Mouse (Mus musculus) limb, embryonic 15.5 days (tissue): Measurements from ENCODE around the gene Ruvbl2. TPM values are rescaled to one million over a fixed set of nuclear protein-coding genes. Genes with fewer than 3 reads are reported as not detected.
"Not testable (repeated sequence)": the region's sequence is repeated elsewhere in the genome, so short reads cannot be mapped to it uniquely, and the experiment has no call there.

ENCODE experiments used
- ATAC-seq: fragments of 200-750 bp; cut with Nextera tagmentation; 2 replicates; pipeline ENCODE4 v1.8.0; 2017; ENCODE audit warnings: low read depth, moderate TSS enrichment; ENCODE audit not compliant: insufficient number of reproducible peaks, low FRiP score, low TSS enrichment
- H3K27ac ChIP-seq: fragments of 300-500 bp; sonication (generic); 2 replicates; pipeline ENCODE4 v1.5.1; 2015; ENCODE audit warnings: moderate library complexity, mild to moderate bottlenecking, inconsistent platforms
- H3K27me3 ChIP-seq: fragments of 300-500 bp; sonication (generic); 2 replicates; pipeline ENCODE4 v1.6.1; 2015; ENCODE audit warnings: inconsistent platforms
- H3K36me3 ChIP-seq: fragments of 300-500 bp; sonication (generic); 2 replicates; pipeline ENCODE4 v1.6.1; 2015; ENCODE audit warnings: inconsistent platforms
- H3K4me1 ChIP-seq: fragments of 300-500 bp; sonication (generic); 2 replicates; pipeline ENCODE4 v1.6.1; 2015; ENCODE audit warnings: inconsistent platforms
- H3K4me2 ChIP-seq: fragments of 300-500 bp; sonication (generic); 2 replicates; pipeline ENCODE4 v1.6.1; 2015; ENCODE audit warnings: mild to moderate bottlenecking, inconsistent platforms
- H3K4me3 ChIP-seq: fragments of 300-500 bp; sonication (generic); 2 replicates; pipeline ENCODE4 v1.5.1; 2015; ENCODE audit warnings: mild to moderate bottlenecking, inconsistent platforms
- H3K9ac ChIP-seq: fragments of 300-500 bp; sonication (generic); 2 replicates; pipeline ENCODE4 v1.6.1; 2015; ENCODE audit warnings: inconsistent platforms
- H3K9me3 ChIP-seq: fragments of 300-500 bp; sonication (generic); 2 replicates; pipeline ENCODE4 v1.6.1; 2016; ENCODE audit warnings: inconsistent platforms
- WGBS: fragments of 180-500 bp; shearing (Covaris S2); methylation state at CpG from one replicate; pipeline ENCODE4 v1.1.7; 2015; 5-methylcytosine and 5-hydroxymethylcytosine counted together
- polyA plus RNA-seq: library from polyadenylated mRNA; unstranded; fragments of >200 nt; fragmentation: Nextera tagmentation; extraction: Ambion mirVana; gene quantifications from 2 replicates; pipeline ENCODE4 v1.2.1, GENCODE M21; 2015

Gene Ruvbl2
- polyA plus RNA-seq, 1 experiment from 2014 or later: 125 TPM

DNA sequence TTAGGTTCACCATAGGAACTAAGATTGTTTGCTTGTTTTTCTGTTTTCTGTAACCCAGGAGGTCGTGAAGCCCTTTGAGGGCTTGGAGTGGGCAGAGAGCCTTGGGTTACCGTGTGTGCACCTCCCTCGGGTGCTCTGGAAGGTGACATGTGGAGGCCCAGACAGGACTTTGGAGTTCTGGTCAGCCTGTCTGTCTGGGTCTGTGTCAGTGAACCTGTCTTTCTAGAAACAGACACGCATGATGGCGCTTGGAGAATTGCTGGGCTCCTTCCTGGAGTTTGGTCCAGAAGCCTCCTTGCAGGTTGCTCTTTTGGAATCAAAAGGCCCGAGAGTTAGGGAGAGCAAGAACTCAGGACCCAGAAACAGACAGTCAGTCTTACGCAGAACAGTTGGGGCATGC, 22.5 kb upstream of the Ruvbl2 start:
- 67% methylated on average over 7 of the region's 7 CpGs for WGBS
- peak overlapping the region; percentile 50 for H3K4me2 ChIP-seq
- no peaks in the 10 kb centered on the region for H3K27me3 ChIP-seq
- H3K4me1 ChIP-seq: peaks cover 50% of the 10 kb centered on the region
- 0 out of 2 replicates have a peak overlapping the region, but pooled peaks have one; percentile 7 for H3K9ac ChIP-seq
- H3K36me3 ChIP-seq: peaks cover 71% of the 10 kb centered on the region
- ATAC-seq: no peak
- H3K27ac ChIP-seq: peak overlapping the region; percentile 87
- H3K9me3 ChIP-seq: no peaks in the 10 kb centered on the region
- H3K4me3 ChIP-seq: peak overlapping the region; percentile 62

DNA sequence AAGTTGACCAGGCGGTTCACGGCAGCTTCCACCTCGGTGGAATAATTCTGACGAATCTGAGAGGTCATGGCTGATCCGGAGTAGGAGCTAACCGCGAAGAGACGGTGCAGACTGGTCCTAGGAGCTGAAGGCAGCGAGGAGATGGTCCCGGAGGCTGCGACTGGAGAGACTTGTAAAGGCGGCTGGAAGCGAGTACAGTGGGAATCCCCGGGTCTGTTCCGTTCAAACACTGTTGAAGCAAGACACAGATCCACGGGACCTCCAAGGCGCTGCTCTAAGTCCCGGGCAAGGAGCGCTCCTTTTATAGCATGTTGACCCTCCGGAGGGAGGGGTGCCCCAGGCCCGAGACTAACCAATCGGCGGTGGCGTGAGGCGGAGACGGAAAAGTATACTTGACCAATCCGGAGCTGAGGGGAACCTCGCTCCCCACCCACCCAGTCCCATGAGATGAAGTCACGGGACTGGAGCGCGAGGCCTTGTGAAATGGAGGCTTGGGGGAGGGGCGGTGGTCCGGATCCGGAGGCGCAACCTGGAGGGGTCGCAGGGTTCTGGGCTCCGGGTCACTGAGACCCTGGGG, 21.8 kb upstream of the Ruvbl2 start, which contains the start of gene Ftl1:
Gene Ftl1, minus strand, starts transcription at position 321 of the 577 bp plus-strand sequence.
- H3K9ac ChIP-seq: peak within 1 kb of the TSS; percentile 66
- peaks cover 71% of the 10 kb centered on the region for H3K36me3 ChIP-seq
- peak within 1 kb of the TSS; percentile 64 for H3K4me2 ChIP-seq
- ATAC-seq: peak; percentile 96
- peaks cover 46% of the 10 kb centered on the region for H3K4me1 ChIP-seq
- not testable (repeated sequence) for H3K9me3 ChIP-seq, H3K27me3 ChIP-seq
- peak within 1 kb of the TSS; percentile 62 for H3K4me3 ChIP-seq
- peak within 1 kb of the TSS; percentile 96 for H3K27ac ChIP-seq
- WGBS: 0% methylated on average over 33 of the region's 37 CpGs

GRCm38 (mm10) chr7:45458748-45459563, 21.1 kb upstream of the Ruvbl2 start:
- under 1% methylated on average over 41 of the region's 43 CpGs for WGBS

DNA sequence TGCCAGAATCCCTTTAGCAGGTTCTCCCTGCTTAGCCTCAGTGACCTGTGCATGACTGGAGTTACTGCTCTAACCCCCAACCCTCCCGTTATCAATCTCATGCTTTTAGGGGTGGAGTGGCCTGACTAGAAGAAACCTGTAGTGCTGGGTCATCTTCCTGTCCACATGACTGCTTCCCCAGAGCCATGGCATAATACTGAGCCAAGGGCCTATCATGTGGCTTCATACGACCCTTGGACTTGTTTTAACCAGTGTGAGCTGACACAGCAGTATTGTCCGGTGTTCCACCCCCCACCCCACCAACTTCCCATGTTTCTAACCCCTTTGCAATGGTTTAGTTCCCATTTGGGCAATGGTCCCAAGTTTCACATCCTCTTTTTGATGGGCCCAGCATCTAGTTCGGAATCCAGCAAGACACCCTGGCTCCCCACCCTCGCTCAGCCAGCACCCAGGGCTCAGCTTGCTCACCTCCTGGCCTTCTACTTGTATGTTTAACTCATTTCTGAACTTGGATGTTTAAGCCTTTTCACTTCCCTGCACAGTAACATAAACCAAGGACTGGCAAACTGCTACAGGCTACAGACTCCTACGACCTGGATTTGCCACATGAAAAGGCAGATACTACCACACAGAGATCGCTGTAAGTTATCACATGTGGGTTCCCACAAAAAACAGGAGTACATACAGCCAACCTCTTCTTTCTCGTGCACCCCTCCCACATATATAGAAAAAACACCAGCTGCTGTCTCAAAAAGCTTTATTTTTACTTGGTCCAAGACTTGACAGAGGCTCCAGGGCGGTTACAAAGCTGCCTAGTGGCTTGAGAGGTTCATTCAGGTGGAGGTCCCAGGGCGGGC, 19.5 kb upstream of the Ruvbl2 start:
- Histone ChIP-seq H3K36me3 (peaks cover 69% of the 10 kb centered on the region), H3K27me3 (no peaks in the 10 kb centered on the region), H3K9me3 (no peaks in the 10 kb centered on the region), H3K9ac (no peak overlapping the region), H3K27ac (peak overlapping the region; percentile 55), H3K4me2 (peak overlapping the region; percentile 64), H3K4me3 (peak overlapping the region; percentile 62), H3K4me1 (peaks cover 45% of the 10 kb centered on the region)
- no peak for ATAC-seq
- WGBS: 63% methylated on average over 10 of the region's 10 CpGs

More at GRCm38 (mm10) chr7:45458748-45459563, 21.1 kb upstream of the Ruvbl2 start:
- peak overlapping the region; percentile 62 for H3K4me3 ChIP-seq
- H3K27me3 ChIP-seq: no peaks in the 10 kb centered on the region
- peak overlapping the region; percentile 64 for H3K4me2 ChIP-seq
- H3K4me1 ChIP-seq: peaks cover 46% of the 10 kb centered on the region
- H3K36me3 ChIP-seq: peaks cover 72% of the 10 kb centered on the region
- H3K9me3 ChIP-seq: no peaks in the 10 kb centered on the region
- ATAC-seq: peak; percentile 62
- peak overlapping the region; percentile 96 for H3K27ac ChIP-seq
- peak overlapping the region; percentile 66 for H3K9ac ChIP-seq

DNA sequence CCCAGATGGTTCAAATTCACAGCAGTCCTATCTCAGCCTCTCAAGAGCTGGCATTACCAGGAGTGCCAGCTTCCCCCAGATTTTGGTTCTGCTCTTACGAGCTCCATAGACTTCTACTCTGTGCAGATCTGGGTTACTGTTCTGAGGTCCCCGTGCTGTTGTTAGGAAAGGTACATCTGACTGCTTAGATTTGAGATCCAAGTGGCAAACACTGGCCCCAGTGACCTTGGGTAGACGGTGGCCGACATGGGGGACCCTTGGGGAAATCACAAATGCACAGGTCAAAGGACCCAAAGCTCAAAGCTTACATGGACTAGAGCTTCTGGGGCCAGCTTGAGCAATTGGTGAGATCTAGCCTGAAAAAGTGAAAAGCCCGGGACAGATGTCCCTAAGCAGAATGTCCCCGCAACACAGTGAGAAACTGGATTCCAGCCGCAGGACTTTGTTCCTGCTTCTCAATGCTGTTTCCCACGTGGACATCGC, 18.9 kb upstream of the Ruvbl2 start:
- peaks cover 71% of the 10 kb centered on the region for H3K36me3 ChIP-seq
- H3K27me3 ChIP-seq: no peaks in the 10 kb centered on the region
- peaks cover 40% of the 10 kb centered on the region for H3K4me1 ChIP-seq
- ATAC-seq: no peak
- H3K9ac ChIP-seq: no peak overlapping the region
- 56% methylated on average over 9 of the region's 9 CpGs for WGBS
- H3K27ac ChIP-seq: peak overlapping the region; percentile 55
- H3K4me3 ChIP-seq: peak overlapping the region; percentile 62
- peak overlapping the region; percentile 2; the same call in 1 of the 2 replicates for H3K4me2 ChIP-seq
- no peaks in the 10 kb centered on the region for H3K9me3 ChIP-seq

- 65% methylated on average over 13 of the region's 13 CpGs for WGBS
- Histone ChIP-seq H3K4me3 (no peak overlapping the region), H3K27ac (0 out of 2 replicates have a peak overlapping the region, but pooled peaks have one; percentile 55), H3K4me1 (peaks cover 39% of the 10 kb centered on the region), H3K9ac (0 out of 2 replicates have a peak overlapping the region, but pooled peaks have one; percentile 17), H3K9me3 (no peaks in the 10 kb centered on the region), H3K36me3 (peaks cover 73% of the 10 kb centered on the region), H3K4me2 (no peak overlapping the region), H3K27me3 (no peaks in the 10 kb centered on the region)
- ATAC-seq: no peak
These were observed 18.2 kb upstream of the Ruvbl2 start for GRCm38 (mm10) chr7:45455932-45456696.

GRCm38 (mm10) chr7:45454971-45455370, 17.1 kb upstream of the Ruvbl2 start:
- no peak overlapping the region for H3K4me3 ChIP-seq
- WGBS: 89% methylated on average over 15 of the region's 15 CpGs
- no peak for ATAC-seq
- H3K9ac ChIP-seq: no peak overlapping the region
- no peaks in the 10 kb centered on the region for H3K27me3 ChIP-seq
- H3K27ac ChIP-seq: peak overlapping the region; percentile 22; the same call in 1 of the 2 replicates
- H3K36me3 ChIP-seq: peaks cover 69% of the 10 kb centered on the region
- H3K4me2 ChIP-seq: no peak overlapping the region
- H3K9me3 ChIP-seq: no peaks in the 10 kb centered on the region
- H3K4me1 ChIP-seq: peaks cover 28% of the 10 kb centered on the region

DNA sequence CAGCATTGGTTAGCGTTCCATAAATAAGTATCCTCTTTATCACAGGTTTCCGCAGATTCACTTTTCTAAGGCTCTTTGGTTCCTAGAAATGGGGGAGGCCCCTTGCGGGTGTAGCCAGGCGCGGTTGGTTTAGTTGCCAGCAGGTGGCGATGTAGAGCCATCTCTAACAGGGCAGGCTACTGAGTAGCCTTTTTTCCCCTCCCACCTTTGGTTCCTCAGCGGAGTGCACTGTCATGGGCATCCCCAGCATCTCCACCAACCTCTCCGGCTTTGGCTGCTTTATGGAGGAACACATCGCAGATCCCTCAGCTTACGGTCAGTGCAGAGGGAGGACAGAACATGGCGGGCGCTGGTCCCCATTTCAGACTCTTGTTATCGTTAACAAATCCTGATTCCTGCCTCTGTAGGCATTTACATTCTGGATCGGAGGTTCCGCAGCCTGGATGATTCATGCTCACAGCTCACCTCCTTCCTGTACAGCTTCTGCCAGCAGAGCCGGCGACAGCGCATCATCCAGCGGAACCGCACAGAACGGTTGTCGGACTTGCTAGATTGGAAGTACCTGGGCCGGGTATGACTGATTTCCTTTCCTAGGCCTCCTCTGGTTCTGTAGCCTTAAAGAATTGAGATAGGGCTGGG, 13.6 kb upstream of the Ruvbl2 start:
- ATAC-seq: no peak
- Histone ChIP-seq H3K4me3 (no peak overlapping the region), H3K9ac (no peak overlapping the region), H3K27me3 (no peaks in the 10 kb centered on the region), H3K27ac (no peak overlapping the region), H3K4me2 (no peak overlapping the region), H3K9me3 (no peaks in the 10 kb centered on the region), H3K4me1 (peaks cover 7% of the 10 kb centered on the region; the same call in 1 of the 2 replicates), H3K36me3 (peaks cover 65% of the 10 kb centered on the region)
- WGBS: 52% methylated on average over 23 of the region's 23 CpGs

- no peak overlapping the region for H3K4me3 ChIP-seq
- 93% methylated on average over 1 of the region's 1 CpGs for WGBS
These were observed 12.1 kb upstream of the Ruvbl2 start for GRCm38 (mm10) chr7:45449974-45450373.

GRCm38 (mm10) chr7:45447325-45447990, 9.6 kb upstream of the Ruvbl2 start:
- WGBS: 35% methylated on average over 11 of the region's 11 CpGs
- Histone ChIP-seq H3K36me3 (peaks cover 65% of the 10 kb centered on the region), H3K27ac (no peak overlapping the region), H3K9me3 (no peaks in the 10 kb centered on the region), H3K9ac (no peak overlapping the region), H3K27me3 (no peaks in the 10 kb centered on the region), H3K4me2 (no peak overlapping the region), H3K4me1 (0 out of 2 replicates have a peak, but pooled peaks cover 4% of the 10 kb centered on the region), H3K4me3 (no peak overlapping the region)
- ATAC-seq: no peak

More at GRCm38 (mm10) chr7:45449974-45450373, 12.1 kb upstream of the Ruvbl2 start:
- H3K9me3 ChIP-seq: no peaks in the 10 kb centered on the region
- H3K27ac ChIP-seq: no peak overlapping the region
- ATAC-seq: no peak
- H3K27me3 ChIP-seq: no peaks in the 10 kb centered on the region
- H3K4me2 ChIP-seq: no peak overlapping the region
- H3K4me1 ChIP-seq: 0 out of 2 replicates have a peak, but pooled peaks cover 4% of the 10 kb centered on the region
- H3K9ac ChIP-seq: no peak overlapping the region
- peaks cover 63% of the 10 kb centered on the region for H3K36me3 ChIP-seq
